Mouse (Mus musculus): ENCODE measurements around the gene Cpne9. TPM values are rescaled to one million over a fixed set of nuclear protein-coding genes. Genes with fewer than 3 reads are reported as not detected.

Gene Cpne9
- total RNA-seq (2023; ENCODE audit: inconsistent age), result 1.4 to 2.1 TPM (median 1.8 TPM) in 4 replicates

GRCm38 (mm10) chr6:113282101-113282802, at the start of gene Cpne9:
Gene Cpne9, plus strand, starts transcription at chr6:113282307.

GRCm38 (mm10) chr6:113237542-113238270, 44.4 kb upstream of the Cpne9 start, which contains the start of gene Mtmr14:
Gene Mtmr14, plus strand, starts transcription at chr6:113237843.

GRCm38 (mm10) chr6:113306986-113307349, 24.9 kb downstream of the Cpne9 start, which contains the start of gene Brpf1:
Gene Brpf1, plus strand, starts transcription at chr6:113307137.

DNA sequence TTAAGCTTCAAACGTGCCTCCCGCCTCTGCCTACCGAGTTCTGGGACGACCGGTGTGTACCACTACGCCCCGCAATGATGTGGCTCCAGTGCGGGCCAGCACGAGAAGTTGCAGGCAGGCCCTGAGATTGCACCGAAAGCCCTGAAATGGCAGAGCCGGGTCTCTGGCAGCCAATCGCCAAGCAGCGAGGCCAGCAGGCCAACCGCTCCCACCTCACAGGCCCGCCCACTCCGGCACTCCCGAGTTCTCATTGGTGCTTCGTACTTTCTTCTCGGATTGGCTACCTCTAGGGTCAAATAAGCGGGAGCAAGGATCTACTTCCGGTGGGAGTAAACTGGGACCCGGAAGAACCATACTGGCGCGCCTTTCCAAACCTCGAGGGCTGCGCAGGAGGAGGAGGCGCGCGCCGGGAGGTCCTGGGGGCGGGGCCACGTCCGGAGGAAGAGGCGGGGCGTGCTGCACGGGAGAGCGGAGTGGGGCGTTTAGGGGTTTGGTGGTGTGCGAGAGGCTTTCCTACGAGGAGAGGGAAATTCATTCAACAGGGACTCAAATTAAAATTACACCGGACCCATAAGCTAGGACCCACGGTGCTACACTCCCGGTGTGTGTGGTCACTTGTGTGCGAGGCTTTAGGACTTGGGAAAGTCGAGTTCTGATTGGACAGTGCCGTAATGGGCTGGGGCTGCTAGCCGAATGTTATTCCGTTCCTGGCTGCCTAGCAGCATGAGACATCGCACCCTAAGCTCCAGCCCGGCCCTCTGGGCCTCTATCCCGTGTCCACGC, 44.6 kb downstream of the Cpne9 start, which contains the start of gene Ogg1:
Gene Ogg1, plus strand, starts transcription at position 440 of the 783 bp plus-strand sequence.

GRCm38 (mm10) chr6:113343177-113344092, 61.3 kb downstream of the Cpne9 start, which contains the start of gene Camk1:
Gene Camk1, minus strand, starts transcription at chr6:113343984.

Other genes starting within 250 kb of the Cpne9 start
- gene Thumpd3, start 236.1 kb upstream of the Cpne9 start, total RNA-seq (2023; ENCODE audit: inconsistent age), result 53.2 to 60.7 TPM (median 59.3 TPM) in 4 replicates
- 119 to 128 TPM (median 123 TPM) in 4 replicates for gene Setd5, start 204.9 kb upstream of the Cpne9 start, total RNA-seq (2023; ENCODE audit: inconsistent age)
- gene Lhfpl4, start 86.9 kb upstream of the Cpne9 start, total RNA-seq (2023; ENCODE audit: inconsistent age), result 1.3 to 2.5 TPM (median 1.5 TPM) in 4 replicates
- 54.8 to 63.2 TPM (median 61.3 TPM) in 4 replicates for gene Mtmr14, start 44.5 kb upstream of the Cpne9 start, total RNA-seq (2023; ENCODE audit: inconsistent age)
- 63.1 to 71.2 TPM (median 67.3 TPM) in 4 replicates for gene Brpf1, start 24.8 kb downstream of the Cpne9 start, total RNA-seq (2023; ENCODE audit: inconsistent age)
- gene Ogg1, start 44.7 kb downstream of the Cpne9 start, total RNA-seq (2023; ENCODE audit: inconsistent age), result 13.3 to 18.1 TPM (median 14.8 TPM) in 4 replicates
- 0.77 to 2.4 TPM (median 1.0 TPM) in 4 replicates for gene Camk1, start 61.7 kb downstream of the Cpne9 start, total RNA-seq (2023; ENCODE audit: inconsistent age)
- 27.7 to 30.8 TPM (median 28.5 TPM) in 4 replicates for gene Tada3, start 95.6 kb downstream of the Cpne9 start, total RNA-seq (2023; ENCODE audit: inconsistent age)
- gene Arpc4, start 95.8 kb downstream of the Cpne9 start, total RNA-seq (2023; ENCODE audit: inconsistent age), result 257 to 299 TPM (median 278 TPM) in 4 replicates
- 31.2 to 38.7 TPM (median 36.2 TPM) in 4 replicates for gene Ttll3, start 107.0 kb downstream of the Cpne9 start, total RNA-seq (2023; ENCODE audit: inconsistent age)
- 9.4 to 24.2 TPM (median 14.4 TPM) in 4 replicates for gene Rpusd3, start 137.0 kb downstream of the Cpne9 start, total RNA-seq (2023; ENCODE audit: inconsistent age)
- gene Cidec, start 153.5 kb downstream of the Cpne9 start, total RNA-seq (2023; ENCODE audit: inconsistent age), result not detected in 4 replicates
- gene Jagn1, start 160.3 kb downstream of the Cpne9 start, total RNA-seq (2023; ENCODE audit: inconsistent age), result 16.2 to 21.7 TPM (median 18.7 TPM) in 4 replicates
- gene Il17re, start 176.2 kb downstream of the Cpne9 start, total RNA-seq (2023; ENCODE audit: inconsistent age), result not detected in 4 replicates
- gene Il17rc, start 189.1 kb downstream of the Cpne9 start, total RNA-seq (2023; ENCODE audit: inconsistent age), result not detected in 4 replicates
- 15.4 to 17.8 TPM (median 17.1 TPM) in 4 replicates for gene Creld1, start 201.0 kb downstream of the Cpne9 start, total RNA-seq (2023; ENCODE audit: inconsistent age)
- 0.36 to 0.86 TPM (median 0.72 TPM) in 4 replicates for gene Prrt3, start 219.6 kb downstream of the Cpne9 start, total RNA-seq (2023; ENCODE audit: inconsistent age)
- 71.5 to 80.4 TPM (median 76.9 TPM) in 4 replicates for gene Emc3, start 249.3 kb downstream of the Cpne9 start, total RNA-seq (2023; ENCODE audit: inconsistent age)
- 2.1 to 2.7 TPM (median 2.5 TPM) in 4 replicates for gene Fancd2, start 249.4 kb downstream of the Cpne9 start, total RNA-seq (2023; ENCODE audit: inconsistent age)